25 mouse cellular contexts compared by ENCODE assay signal in genomic region chr10:56994969-56995368, GRCm38 (mm10).
"Had no signal": no experiment of that assay in that cellular context is flagged by ENCODE, and none has a peak within 500 bp of the region (broad histone marks: within the 10 kb centered on the region; RNA-seq: fewer than 3 reads in every experiment).

No protein-coding gene starts in this region.

- H3K4me1 ChIP-seq: heart, embryonic 13.5 days; heart, embryonic 15.5 days; hindbrain, embryonic 13.5 days; hindbrain, embryonic 15.5 days; kidney, embryonic 15.5 days; limb, embryonic 12.5 days; liver, embryonic 13.5 days had no signal

- H3K36me3 ChIP-seq: heart, embryonic 13.5 days; heart, embryonic 15.5 days; hindbrain, embryonic 13.5 days; hindbrain, embryonic 15.5 days; kidney, embryonic 15.5 days; limb, embryonic 12.5 days; liver, embryonic 13.5 days had no signal

- H3K9me3 ChIP-seq: heart, embryonic 13.5 days; heart, embryonic 15.5 days; hindbrain, embryonic 13.5 days; hindbrain, embryonic 15.5 days; kidney, embryonic 15.5 days; limb, embryonic 12.5 days; liver, embryonic 13.5 days had no signal

- DNase-seq: gastrocnemius, postnatal 25 days; heart, adult 18-20 months; heart, postnatal 14 days; heart, postnatal 36 days; kidney, adult 11 months; kidney, adult 2 months; kidney, adult 9 months; kidney, postnatal 14 days; kidney, postnatal 36 days; layer of hippocampus, adult 9-11 months; layer of hippocampus, postnatal 36 days; left cerebral cortex, postnatal 4 days; liver; liver, embryonic 13.5 days had no signal

- H3K4me3 ChIP-seq: heart, embryonic 13.5 days; heart, embryonic 15.5 days; hindbrain, embryonic 13.5 days; hindbrain, embryonic 15.5 days; kidney, embryonic 15.5 days; limb, embryonic 12.5 days; liver, embryonic 13.5 days had no signal

- H3K27ac ChIP-seq: heart, embryonic 13.5 days; heart, embryonic 15.5 days; hindbrain, embryonic 13.5 days; hindbrain, embryonic 15.5 days; hindbrain, postnatal 0 days; kidney, embryonic 15.5 days; kidney, postnatal 0 days; limb, embryonic 12.5 days; liver, embryonic 13.5 days had no signal

- H3K27me3 ChIP-seq: heart, embryonic 13.5 days; heart, embryonic 15.5 days; hindbrain, embryonic 13.5 days; hindbrain, embryonic 15.5 days; kidney, embryonic 15.5 days; limb, embryonic 12.5 days; liver, embryonic 13.5 days had no signal

- H3K4me2 ChIP-seq: heart, embryonic 11.5 days; heart, embryonic 13.5 days; heart, embryonic 15.5 days; hindbrain, embryonic 13.5 days; hindbrain, embryonic 15.5 days; kidney, embryonic 15.5 days; limb, embryonic 12.5 days; liver, embryonic 11.5 days; liver, embryonic 13.5 days had no signal

- H3K9ac ChIP-seq: heart, embryonic 13.5 days; heart, embryonic 15.5 days; hindbrain, embryonic 13.5 days; hindbrain, embryonic 15.5 days; kidney, embryonic 15.5 days; limb, embryonic 12.5 days; liver, embryonic 13.5 days had no signal

- ATAC-seq: hindbrain, postnatal 0 days; intestine, embryonic 16.5 days had no signal
